Mouse (Mus musculus) thymus, adult 2 months (tissue): Measurements from ENCODE around the gene Gpn3.

Experiments used
- CTCF ChIP-seq: fragments of 200-500 bp; IDR thresholded peaks from 2 replicates; pipeline ENCODE4 v1.5.1; 2012; ENCODE audit warnings: mild to moderate bottlenecking, control low read depth, low read length, moderate library complexity, borderline replicate concordance; ENCODE audit not compliant: control insufficient read depth, poor library complexity, insufficient read depth; ENCODE audit errors: extremely low read depth
- POLR2A ChIP-seq: fragments of 200-500 bp; IDR thresholded peaks from 2 replicates; pipeline ENCODE4 v1.6.1; 2012; ENCODE audit warnings: mild to moderate bottlenecking, low read length, control low read depth, moderate library complexity; ENCODE audit not compliant: control insufficient read depth, poor library complexity, insufficient read depth; ENCODE audit errors: extremely low read depth

DNA sequence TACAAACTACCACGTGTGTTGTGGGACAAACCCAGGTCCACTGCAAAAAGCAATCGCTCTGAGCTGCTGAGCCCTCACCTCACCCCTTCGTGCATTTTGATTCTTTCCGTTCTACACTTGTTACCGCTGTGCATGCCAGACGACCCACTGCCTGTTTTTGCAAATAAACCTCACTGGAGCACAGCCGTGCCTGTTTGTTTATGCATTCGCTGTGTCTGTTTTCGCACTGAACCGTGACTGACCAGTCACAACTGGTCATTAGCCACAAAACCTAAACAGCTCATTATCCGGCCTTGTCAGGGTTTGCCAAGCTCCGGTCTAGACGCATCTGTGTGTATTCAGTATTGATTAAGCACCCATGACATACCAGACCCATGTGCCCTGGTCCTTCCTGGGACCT, 30.5 kb downstream of the Gpn3 start:
- TF ChIP-seq CTCF (no peak), POLR2A (no peak)
